Mouse (Mus musculus): ENCODE data around the gene Nmrk2. TPM values are rescaled to one million over a fixed set of nuclear protein-coding genes. Genes with fewer than 3 reads are reported as not detected.
"Not testable (repeated sequence)": the region's sequence is repeated elsewhere in the genome, so short reads cannot be mapped to it uniquely, and the experiment has no call there.

Gene Nmrk2
- total RNA-seq, 2 experiments from 2014 or later: 3.6 to 9.8 TPM

- intact Hi-C loops (cut with DNase I): loop anchor here (1.0 kb wide), 1 partner anchor 20 kb away; no protein-coding TSS in a partner anchor
- DNase-seq: peak; percentile 69 to 81
These were observed 16.1 kb upstream of the Nmrk2 start for GRCm38 (mm10) chr10:81217964-81218363.

GRCm38 (mm10) chr10:81217267-81217666 lies 15.4 kb upstream of the Nmrk2 start:
- intact Hi-C loops (cut with DNase I); DNase-seq: not testable (repeated sequence)

GRCm38 (mm10) chr10:81216810-81217209 lies 15.0 kb upstream of the Nmrk2 start:
- intact Hi-C loops (cut with DNase I): no loop called here

GRCm38 (mm10) chr10:81216260-81216659 lies 14.4 kb upstream of the Nmrk2 start:
- intact Hi-C loops (cut with DNase I): no loop called here
- no peak for DNase-seq

More at GRCm38 (mm10) chr10:81216810-81217209, 15.0 kb upstream of the Nmrk2 start:
- no peak for DNase-seq

- peak in 1 of 2 experiments; percentile 29 for DNase-seq
- intact Hi-C loops (cut with DNase I): no loop called here
These were observed 8.3 kb upstream of the Nmrk2 start for GRCm38 (mm10) chr10:81210154-81210553.

- intact Hi-C loops (cut with DNase I): no loop called here
These were observed 2.3 kb upstream of the Nmrk2 start for GRCm38 (mm10) chr10:81204137-81204536.

GRCm38 (mm10) chr10:81202978-81203720 lies 1.3 kb upstream of the Nmrk2 start:
- intact Hi-C loops (cut with DNase I): no loop called here
- DNase-seq: peak in 1 of 2 experiments; percentile 34

More at GRCm38 (mm10) chr10:81204137-81204536, 2.3 kb upstream of the Nmrk2 start:
- DNase-seq: peak in 1 of 2 experiments; percentile 23

- intact Hi-C loops (cut with DNase I): no loop called here
- DNase-seq: peak in 1 of 2 experiments; percentile 24
These were observed 1.1 kb downstream of the Nmrk2 start for GRCm38 (mm10) chr10:81200605-81201287.

- peak in 1 of 2 experiments; percentile 33 for DNase-seq
- intact Hi-C loops (cut with DNase I): no loop called here
These were observed 1.7 kb downstream of the Nmrk2 start for GRCm38 (mm10) chr10:81200141-81200540.

GRCm38 (mm10) chr10:81198990-81199389 lies 2.9 kb downstream of the Nmrk2 start:
- intact Hi-C loops (cut with DNase I): loop anchor here (1.0 to 2.0 kb wide), 2 partner anchors 19 to 42 kb away; no protein-coding TSS in a partner anchor
- peak in 1 of 2 experiments; percentile 18 for DNase-seq

GRCm38 (mm10) chr10:81198230-81198629 lies 3.6 kb downstream of the Nmrk2 start:
- DNase-seq: peak in 1 of 2 experiments; percentile 77
- intact Hi-C loops (cut with DNase I): loop anchor here (1.0 to 2.0 kb wide), 2 partner anchors 20 to 43 kb away; no protein-coding TSS in a partner anchor

- intact Hi-C loops (cut with DNase I): no loop called here
- peak in 1 of 2 experiments; percentile 34 for DNase-seq
These were observed 4.5 kb downstream of the Nmrk2 start for GRCm38 (mm10) chr10:81197305-81197704.

GRCm38 (mm10) chr10:81196470-81197065 lies 5.3 kb downstream of the Nmrk2 start:
- intact Hi-C loops (cut with DNase I): no loop called here
- DNase-seq: peak in 1 of 2 experiments; percentile 45

- intact Hi-C loops (cut with DNase I): no loop called here
These were observed 6.6 kb downstream of the Nmrk2 start for GRCm38 (mm10) chr10:81195300-81195699.

GRCm38 (mm10) chr10:81193991-81194774 lies 7.7 kb downstream of the Nmrk2 start:
- intact Hi-C loops (cut with DNase I): no loop called here

More at GRCm38 (mm10) chr10:81195300-81195699, 6.6 kb downstream of the Nmrk2 start:
- peak in 1 of 2 experiments; percentile 42 for DNase-seq

GRCm38 (mm10) chr10:81192968-81193501 lies 8.8 kb downstream of the Nmrk2 start:
- DNase-seq: peak in 1 of 2 experiments; percentile 47
- intact Hi-C loops (cut with DNase I): no loop called here

More at GRCm38 (mm10) chr10:81193991-81194774, 7.7 kb downstream of the Nmrk2 start:
- peak; percentile 64 to 77 for DNase-seq

GRCm38 (mm10) chr10:81192270-81192967 lies 9.4 kb downstream of the Nmrk2 start:
- intact Hi-C loops (cut with DNase I): no loop called here
- DNase-seq: peak; percentile 89 to 92

GRCm38 (mm10) chr10:81191342-81191982 lies 10.4 kb downstream of the Nmrk2 start:
- DNase-seq: no peak
- intact Hi-C loops (cut with DNase I): no loop called here
